Comparison of ENCODE assay signal across 7 mouse cellular contexts in the genomic region with DNA sequence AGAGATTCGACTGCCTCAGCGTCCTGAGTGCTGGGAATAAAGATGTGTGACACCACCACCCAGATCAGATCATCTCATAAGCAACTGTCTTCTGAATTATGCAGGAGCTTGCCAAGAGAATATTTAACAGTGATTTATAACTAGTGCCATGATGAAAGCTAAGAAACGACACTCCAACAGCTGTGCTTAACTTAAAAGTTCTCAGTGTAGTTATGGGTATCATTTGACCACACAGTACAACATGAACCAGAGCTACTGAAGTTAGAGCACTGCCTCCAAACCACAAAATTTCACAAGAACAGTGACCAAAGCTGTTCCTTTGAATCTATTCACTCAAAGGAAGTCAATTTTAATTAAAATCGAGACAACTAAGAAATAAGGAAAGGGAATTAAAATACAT.
"Had no signal": no experiment of that assay in that cellular context is flagged by ENCODE, and none has a peak within 500 bp of the region (broad histone marks: within the 10 kb centered on the region; RNA-seq: fewer than 3 reads in every experiment).

No protein-coding gene starts in this region.

- ATAC-seq: intestine, postnatal 0 days; lung, postnatal 0 days; midbrain, embryonic 13.5 days had no signal

- DNase-seq: kidney, adult 9 months; kidney, postnatal 4 days; lung, adult 2 months; thymus, postnatal 4 days had no signal
